Mouse (Mus musculus) left cerebral cortex, postnatal 10 days (tissue): ENCODE data around the gene 4933402N03Rik. TPM values are rescaled to one million over a fixed set of nuclear protein-coding genes. Genes with fewer than 3 reads are reported as not detected.

Experiments
- DNase-seq, 2 experiments: peaks; one replicate each; pipeline ENCODE4 v3.0.0; 2021 to 2022; ENCODE audit warnings: low spot score in 2 of 2, mixed read lengths in 1 of 2; ENCODE audit errors: extremely low spot score in 1 of 2
- intact Hi-C: fragments of 180-260 bp; cut with DNase I; formaldehyde crosslinking; loops from one replicate; pipeline ENCODE4 v1.15.1; 2025
- total RNA-seq, 2 experiments: library from RNA; stranded (reverse); gene quantifications; 2 replicates each; pipeline ENCODE4 v1.2.3; 2021

Gene 4933402N03Rik
- total RNA-seq: not detected

- DNase-seq: no peak
- intact Hi-C loops: no loop called here
Measured at GRCm38 (mm10) chr7:131146214-131146613, at the start of gene 4933402N03Rik. 4933402N03Rik (minus strand) TSS chr7:131146314.

- intact Hi-C loops: no loop called here
- DNase-seq: no peak
Measured at GRCm38 (mm10) chr7:131187996-131188395, 41.9 kb upstream of the 4933402N03Rik start.

- DNase-seq: peak in 1 of 2 experiments; percentile 21
- intact Hi-C loops: no loop called here
Measured at GRCm38 (mm10) chr7:131187047-131187446, 40.9 kb upstream of the 4933402N03Rik start.

- intact Hi-C loops: no loop called here
Measured at GRCm38 (mm10) chr7:131184339-131184738, 38.2 kb upstream of the 4933402N03Rik start.

GRCm38 (mm10) chr7:131182685-131183084, 36.6 kb upstream of the 4933402N03Rik start:
- DNase-seq: peak in 1 of 2 experiments; percentile 30
- intact Hi-C loops: no loop called here

More at GRCm38 (mm10) chr7:131184339-131184738, 38.2 kb upstream of the 4933402N03Rik start:
- DNase-seq: no peak

GRCm38 (mm10) chr7:131174121-131174520, 28.0 kb upstream of the 4933402N03Rik start, which contains the start of gene 5430419D17Rik:
5430419D17Rik (plus strand) TSS chr7:131174402.
- intact Hi-C loops: no loop called here
- DNase-seq: peak in 1 of 2 experiments; percentile 3

GRCm38 (mm10) chr7:131169099-131169498, 23.0 kb upstream of the 4933402N03Rik start:
- intact Hi-C loops: no loop called here
- DNase-seq: no peak

GRCm38 (mm10) chr7:131167771-131168170, 21.7 kb upstream of the 4933402N03Rik start:
- intact Hi-C loops: no loop called here
- DNase-seq: no peak

GRCm38 (mm10) chr7:131162251-131162650, 16.1 kb upstream of the 4933402N03Rik start:
- no peak for DNase-seq
- intact Hi-C loops: no loop called here

- DNase-seq: no peak
- intact Hi-C loops: no loop called here
Measured at GRCm38 (mm10) chr7:131153044-131153443, 6.9 kb upstream of the 4933402N03Rik start.

- intact Hi-C loops: no loop called here
- no peak for DNase-seq
Measured at GRCm38 (mm10) chr7:131150179-131150578, 4.1 kb upstream of the 4933402N03Rik start.

- intact Hi-C loops: no loop called here
- no peak for DNase-seq
Measured at GRCm38 (mm10) chr7:131133181-131133580, 12.9 kb downstream of the 4933402N03Rik start.

GRCm38 (mm10) chr7:131130021-131130420, 16.1 kb downstream of the 4933402N03Rik start:
- DNase-seq: no peak
- intact Hi-C loops: no loop called here

- intact Hi-C loops: no loop called here
- no peak for DNase-seq
Measured at GRCm38 (mm10) chr7:131122210-131122807, 23.8 kb downstream of the 4933402N03Rik start.

GRCm38 (mm10) chr7:131114434-131114833, 31.7 kb downstream of the 4933402N03Rik start:
- intact Hi-C loops: loop anchor here (10.0 kb wide), 1 partner anchor 210 kb away; the partner anchor contains the start of genes Cuzd1 and Fam24b
- DNase-seq: peak in 1 of 2 experiments; percentile 5

GRCm38 (mm10) chr7:131113676-131114075, 32.4 kb downstream of the 4933402N03Rik start:
- intact Hi-C loops: loop anchor here (10.0 kb wide), 1 partner anchor 211 kb away; the partner anchor contains the start of genes Cuzd1 and Fam24b

GRCm38 (mm10) chr7:131112486-131112885, 33.6 kb downstream of the 4933402N03Rik start:
- DNase-seq: peak; percentile 63 to 71
- intact Hi-C loops: loop anchor here (10.0 kb wide), 1 partner anchor 212 kb away; the partner anchor contains the start of genes Cuzd1 and Fam24b

More at GRCm38 (mm10) chr7:131113676-131114075, 32.4 kb downstream of the 4933402N03Rik start:
- DNase-seq: peak in 1 of 2 experiments; percentile 65
